Mouse (Mus musculus) G1E-ER4 (cell line): ENCODE results near the gene Gm6169. TPM values are rescaled to one million over a fixed set of nuclear protein-coding genes. Genes with fewer than 3 reads are reported as not detected.

Source experiments
- GATA1 ChIP-seq: IDR thresholded peaks from one replicate; pipeline ENCODE4 v1.8.0; 2012; ENCODE audit warnings: low read length, inconsistent platforms
- polyA plus RNA-seq: library from polyadenylated mRNA; stranded (reverse); fragments of >175 nt; gene quantifications from 2 replicates; pipeline ENCODE4 v1.2.3, GENCODE M21; 2012

Gm6169 gene
- polyA plus RNA-seq, 1 experiment = not detected

DNA sequence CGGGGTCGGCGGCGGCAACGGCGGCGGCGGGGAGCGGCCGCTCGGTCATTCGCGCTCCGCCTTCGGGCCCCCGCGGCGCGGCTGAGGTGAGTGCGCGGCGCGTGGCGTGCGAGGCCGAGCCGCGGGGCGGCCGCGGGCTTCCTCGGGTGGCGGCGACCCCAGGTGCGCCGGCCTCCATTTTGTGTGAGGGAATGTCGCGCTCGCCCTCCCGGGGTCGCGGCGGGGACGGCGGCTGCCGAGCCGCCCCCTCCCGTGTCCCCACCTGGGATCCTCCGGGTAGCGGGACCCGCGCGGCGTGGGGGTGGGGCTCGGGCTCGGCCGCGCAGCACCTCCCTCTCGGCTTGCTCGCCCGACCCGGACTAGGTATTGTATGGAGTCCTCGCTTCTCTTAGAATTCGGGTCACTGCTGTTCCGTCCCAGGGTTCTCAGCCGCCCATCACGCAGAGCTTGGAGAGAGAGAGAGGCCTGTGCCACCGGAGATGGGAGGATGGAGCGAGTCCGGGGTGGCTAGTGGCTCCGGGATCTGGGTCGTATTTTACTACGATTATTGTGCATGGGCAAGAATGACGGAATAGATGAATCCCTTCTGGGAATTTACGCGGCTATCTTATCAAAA is 27.3 kb downstream of the Gm6169 start:
- TF ChIP-seq GATA1 = no peak

DNA sequence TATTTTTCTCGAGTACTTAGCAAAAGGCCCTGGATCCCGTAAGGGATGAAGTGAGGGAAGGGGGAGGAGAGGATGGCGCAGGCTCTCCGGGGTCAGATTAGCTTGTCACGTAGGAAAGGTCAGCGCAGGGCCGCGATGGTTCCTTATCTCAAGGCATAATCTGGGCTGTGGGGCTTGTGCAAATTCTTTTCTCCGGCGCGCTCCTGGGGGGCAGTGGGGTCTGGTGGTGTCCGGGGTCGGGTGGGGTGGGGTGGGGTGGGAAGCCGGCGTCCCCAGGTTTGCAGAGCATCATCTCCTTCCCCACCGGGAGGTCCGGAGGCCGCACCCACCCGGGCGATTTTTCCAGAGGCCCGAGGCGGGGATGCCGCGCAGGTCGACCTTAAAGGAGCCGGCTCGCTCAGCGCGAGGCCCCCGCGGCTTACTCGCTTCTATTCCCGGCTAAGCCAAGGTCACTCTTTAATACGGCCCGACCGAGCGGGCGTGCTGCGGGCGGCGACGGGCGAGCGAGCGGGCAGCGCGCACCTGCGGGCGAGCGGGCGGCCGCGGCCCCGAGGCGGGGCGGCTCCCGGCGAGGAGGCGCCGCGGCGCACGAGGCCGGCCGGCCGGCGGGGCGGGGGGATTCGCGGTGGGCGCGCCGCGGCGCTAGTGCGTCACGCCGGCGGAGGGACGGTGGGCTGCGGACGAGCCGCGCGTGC is 28.0 kb downstream of the Gm6169 start:
- TF ChIP-seq GATA1 = no peak

DNA sequence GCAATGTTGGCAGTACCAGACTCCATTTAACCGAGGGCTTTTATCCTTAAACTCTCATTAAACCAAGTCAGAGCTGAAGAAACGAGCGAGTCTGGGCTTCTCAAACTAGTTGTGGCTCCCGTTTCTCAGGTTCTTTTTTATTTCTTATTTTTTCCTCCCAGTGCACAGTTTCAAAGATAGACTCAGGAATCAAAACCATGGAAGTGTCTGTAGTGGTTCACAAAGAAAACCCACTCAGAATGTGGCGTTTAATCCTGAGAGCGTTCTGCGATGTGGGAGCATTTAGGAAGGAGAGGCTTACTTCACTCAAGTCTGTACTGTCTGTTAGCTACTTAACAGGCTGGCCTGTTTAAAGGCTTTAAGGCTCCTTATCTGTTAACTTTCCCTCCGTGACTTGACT is 30.9 kb downstream of the Gm6169 start:
- no peak for TF ChIP-seq GATA1

DNA sequence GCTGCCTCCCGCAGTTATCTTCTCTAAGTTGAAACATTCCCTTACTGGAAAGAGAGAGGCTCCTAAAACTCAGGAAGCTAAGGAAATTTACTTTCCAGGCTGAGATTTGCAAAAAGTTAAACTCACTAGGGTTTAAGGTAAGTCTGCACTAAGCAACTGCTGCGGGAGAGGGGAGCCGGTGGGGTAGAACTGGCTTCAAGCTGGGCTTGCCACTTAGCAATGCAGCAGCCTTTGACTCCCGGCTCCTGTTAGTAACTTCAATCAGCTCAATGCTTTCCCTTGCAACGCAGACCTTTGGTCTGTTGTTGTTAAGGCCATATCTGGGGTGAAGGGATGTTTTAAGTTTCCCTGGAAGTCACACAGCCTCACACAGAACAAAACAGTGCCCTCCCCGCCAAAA is 31.3 kb downstream of the Gm6169 start:
- TF ChIP-seq GATA1 = no peak

DNA sequence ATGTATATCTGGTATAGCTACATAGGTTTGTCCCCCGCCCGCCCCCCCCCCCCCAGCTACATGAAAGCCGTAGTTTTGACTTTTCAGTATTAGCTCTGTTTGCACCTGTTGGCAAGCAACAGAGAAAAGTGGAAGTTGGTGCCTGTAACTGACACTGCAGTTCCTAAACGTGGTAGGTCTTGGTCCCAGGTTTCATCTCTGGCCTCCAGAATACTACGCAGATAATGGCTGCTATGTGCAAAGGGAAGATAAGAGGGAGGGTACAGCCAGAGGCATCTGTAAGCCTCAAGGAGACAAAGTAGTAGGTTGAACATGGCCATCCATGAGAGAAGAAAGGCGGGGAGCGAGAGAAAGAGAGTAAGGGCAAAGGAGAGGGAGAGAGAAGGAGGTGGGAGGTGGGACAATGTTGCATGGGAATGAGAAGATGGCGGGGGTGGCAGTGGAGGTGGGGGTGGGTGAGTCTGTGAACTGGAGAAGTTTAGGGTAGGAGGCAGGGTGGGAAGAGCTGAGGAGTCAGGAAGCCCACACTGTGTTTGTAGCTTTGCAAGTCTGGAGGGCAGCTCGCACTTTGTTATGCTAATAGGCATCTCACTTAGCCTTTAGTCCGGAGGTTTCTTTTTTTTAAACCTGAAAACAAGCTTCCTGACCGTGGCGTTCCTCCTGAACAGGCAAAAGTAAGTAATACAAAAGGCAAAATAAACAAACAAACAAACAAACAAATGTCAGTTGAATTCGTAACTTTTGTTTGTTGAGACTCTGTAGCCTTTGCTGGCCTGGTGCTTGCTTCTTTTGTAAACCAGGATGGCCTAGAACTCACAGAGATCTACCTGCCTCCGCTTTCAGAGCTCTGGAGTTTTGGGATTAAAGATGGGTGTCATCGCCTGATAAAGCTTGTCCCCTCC is 32.1 kb downstream of the Gm6169 start, which contains the start of gene Fam169a:
Gene Fam169a, plus strand, starts transcription at position 638 of the 902 bp plus-strand sequence.
- TF ChIP-seq GATA1 = no peak

DNA sequence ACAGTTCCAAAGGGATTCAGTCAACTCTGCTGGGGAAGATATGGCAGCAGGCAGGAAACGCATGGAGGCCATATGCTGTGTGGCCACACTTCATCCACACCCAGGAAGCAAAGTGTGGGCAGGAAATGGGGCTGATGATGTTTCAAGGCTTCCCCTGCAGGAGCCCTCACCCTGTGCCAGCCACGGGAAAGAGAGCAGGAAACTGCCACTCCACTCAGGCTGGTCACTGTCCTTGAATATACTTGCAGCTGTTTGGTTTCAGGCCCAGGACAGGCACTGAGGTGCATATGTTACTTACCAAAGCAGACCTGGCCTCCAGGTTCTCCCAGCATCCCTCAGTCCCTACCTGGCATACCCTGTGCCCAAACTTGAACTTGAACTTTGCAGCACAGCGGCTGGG is 34.6 kb downstream of the Gm6169 start:
- TF ChIP-seq GATA1 = no peak

DNA sequence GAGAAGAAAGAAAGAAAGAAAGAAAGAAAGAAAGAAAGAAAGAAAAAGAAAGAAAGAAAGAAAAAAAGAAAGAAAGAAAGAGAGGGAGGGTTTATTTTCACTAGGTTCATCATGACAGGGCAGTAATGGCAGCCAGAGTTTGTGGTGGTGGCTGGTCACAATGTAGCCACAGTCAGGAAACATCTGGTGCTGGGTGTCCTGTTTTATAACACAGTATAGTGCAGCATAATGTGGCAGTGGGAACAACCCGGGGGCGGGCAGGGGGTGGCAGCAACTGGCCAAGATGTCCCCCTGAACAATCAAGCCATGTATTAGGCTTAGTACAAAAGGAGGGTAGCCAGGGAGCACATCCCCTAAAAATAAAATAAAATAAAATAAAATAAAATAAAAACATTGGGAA is 35.6 kb downstream of the Gm6169 start:
- TF ChIP-seq GATA1 = no peak

DNA sequence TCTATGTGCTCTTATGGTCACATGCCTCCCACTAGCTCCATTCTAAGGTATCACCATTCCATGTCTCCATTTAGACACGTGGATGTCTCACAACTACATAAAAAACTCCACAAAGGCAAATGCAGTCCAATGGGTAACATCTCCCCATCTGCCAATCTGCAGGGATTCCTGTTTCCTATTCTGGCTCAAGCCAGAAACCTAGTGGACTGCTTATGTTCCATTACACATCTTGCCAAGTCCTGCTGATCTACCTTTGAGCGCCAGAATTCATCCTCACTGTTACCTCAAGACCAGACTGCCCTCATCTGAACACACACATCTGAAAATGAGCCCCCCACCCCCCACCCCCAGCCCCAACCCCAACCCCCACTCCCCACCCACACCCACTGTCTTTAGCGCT is 36.9 kb downstream of the Gm6169 start:
- TF ChIP-seq GATA1 = no peak

DNA sequence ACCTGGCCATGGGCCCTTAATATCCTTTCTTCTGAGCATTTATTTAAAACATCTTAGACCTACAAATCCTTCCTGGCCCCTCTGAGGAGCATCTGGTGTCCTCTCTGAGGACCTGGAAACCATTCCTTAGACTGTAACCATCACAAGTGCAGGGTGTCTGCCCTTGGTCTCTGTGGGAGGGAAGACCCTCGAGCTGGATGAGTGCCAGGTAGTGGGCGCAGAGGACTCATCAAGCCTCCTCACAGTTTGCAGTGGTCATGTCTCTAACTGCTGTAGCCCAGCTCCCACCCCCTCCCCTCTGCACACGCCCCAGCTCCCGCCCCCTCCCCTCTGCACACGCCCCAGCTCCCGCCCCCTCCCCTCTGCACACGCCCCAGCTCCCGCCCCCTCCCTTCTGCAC is 38.7 kb downstream of the Gm6169 start:
- TF ChIP-seq GATA1 = no peak

DNA sequence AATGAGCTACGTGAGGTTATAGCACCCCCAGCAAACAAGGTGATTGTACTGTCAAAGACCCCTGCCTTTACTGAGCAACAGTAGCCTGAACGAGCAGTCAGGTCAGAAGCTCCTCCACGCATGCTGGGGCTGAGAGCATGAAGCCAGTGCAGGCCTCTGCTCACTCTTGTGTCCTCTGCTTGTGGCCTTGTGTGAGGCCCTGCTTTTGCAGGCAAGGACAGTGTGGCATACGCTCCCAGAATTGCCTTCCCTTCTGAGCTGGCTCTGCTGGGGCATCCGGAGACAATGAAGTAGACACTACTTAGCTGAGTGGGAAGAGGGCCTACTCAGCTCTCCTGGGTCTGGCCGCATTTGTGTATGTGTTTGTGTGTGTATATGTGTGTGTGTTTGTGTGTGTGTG is 39.3 kb downstream of the Gm6169 start:
- TF ChIP-seq GATA1 = no peak

DNA sequence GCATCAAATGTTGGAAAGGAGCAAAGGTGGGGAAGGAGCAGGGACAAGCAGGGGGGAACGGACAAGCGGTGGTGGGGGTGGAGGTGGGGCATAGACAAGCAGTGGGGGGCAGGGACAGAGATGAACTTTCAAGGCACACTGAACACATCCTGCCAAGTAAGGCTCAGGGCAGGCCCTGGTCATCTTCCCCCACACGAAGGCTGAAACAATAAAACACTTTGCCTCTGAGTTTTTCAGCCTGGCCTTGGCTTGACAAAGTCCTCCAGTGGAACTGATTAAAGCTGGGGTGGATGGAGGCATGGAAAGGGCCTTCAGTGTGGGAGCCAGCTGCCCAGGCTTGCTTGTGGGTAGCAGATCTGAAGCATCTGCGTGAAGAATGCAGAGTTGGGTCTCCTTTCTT is 41.2 kb downstream of the Gm6169 start:
- no peak for TF ChIP-seq GATA1

DNA sequence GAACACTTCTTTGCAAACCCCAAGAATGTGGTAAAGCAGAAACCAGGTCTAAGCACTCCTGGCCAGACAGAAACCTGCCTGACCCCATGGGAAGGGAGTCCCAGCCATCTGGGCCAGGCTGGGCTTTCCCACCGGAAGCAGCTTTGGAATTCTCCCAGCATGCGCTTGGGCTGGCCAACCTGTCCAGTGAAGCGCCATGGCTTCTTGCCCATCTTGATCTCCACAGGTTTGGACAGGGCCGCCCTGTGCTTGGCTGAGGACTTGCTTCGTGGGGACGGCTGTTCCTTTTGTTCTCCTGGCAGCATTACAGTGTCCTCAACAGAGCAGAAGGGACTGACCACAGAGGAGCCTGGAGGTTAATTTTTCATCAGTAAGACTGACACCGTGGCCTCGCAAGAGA is 45.2 kb downstream of the Gm6169 start:
- TF ChIP-seq GATA1 = no peak

DNA sequence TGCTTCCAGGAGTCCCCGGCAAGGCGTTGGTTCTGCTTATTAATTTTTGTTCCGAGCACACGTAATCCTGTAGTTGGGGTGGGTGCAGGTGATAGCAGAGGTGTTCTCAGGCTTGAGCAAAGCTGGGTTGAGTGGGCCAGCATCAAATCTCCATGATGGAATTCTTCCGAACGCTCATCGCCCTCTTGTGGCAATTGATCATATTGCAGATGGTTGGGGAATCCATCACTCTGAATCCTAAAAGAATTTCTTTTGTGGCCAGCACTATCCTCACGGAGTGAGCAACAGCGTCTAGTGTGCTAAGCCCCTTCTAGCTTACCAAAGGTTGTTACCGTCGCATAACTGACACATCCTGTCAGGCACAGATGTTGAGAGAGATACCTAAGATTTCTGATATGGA is 46.4 kb downstream of the Gm6169 start:
- TF ChIP-seq GATA1 = no peak

DNA sequence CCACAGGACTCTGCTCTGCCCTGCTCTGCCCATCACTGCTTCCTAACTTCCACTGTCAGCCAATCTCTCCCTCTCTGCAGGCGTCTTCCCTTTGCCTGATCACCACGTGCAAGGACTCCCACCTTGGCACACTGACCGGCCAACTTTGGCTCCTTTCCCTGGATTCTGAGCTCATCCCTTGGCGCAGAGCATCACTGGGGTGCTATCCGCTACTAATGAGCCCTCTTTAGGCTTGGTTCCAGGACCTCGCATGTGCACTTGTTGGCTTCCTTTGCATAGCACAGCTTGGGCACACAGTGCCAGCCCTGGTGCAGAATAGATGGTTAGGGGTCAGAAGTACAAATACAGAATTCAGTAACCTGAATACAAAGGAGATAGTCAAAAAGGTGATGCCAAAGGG is 47.9 kb downstream of the Gm6169 start:
- no peak for TF ChIP-seq GATA1

Other genes with a start within 250 kb of the Gm6169 start
- gene Gcnt4, start 174.5 kb downstream of the Gm6169 start, polyA plus RNA-seq = not detected in 2 replicates
- gene 1700029F12Rik, start 64.9 kb downstream of the Gm6169 start, polyA plus RNA-seq = not detected in 2 replicates
- gene Fam169a, start 32.0 kb downstream of the Gm6169 start, polyA plus RNA-seq = not detected in 2 replicates
- 22.6 and 24.6 TPM in 2 replicates for gene Gfm2, start 38.7 kb upstream of the Gm6169 start, polyA plus RNA-seq
- 10.0 and 10.1 TPM in 2 replicates for gene Nsa2, start 38.7 kb upstream of the Gm6169 start, polyA plus RNA-seq
- gene Hexb, start 99.1 kb upstream of the Gm6169 start, polyA plus RNA-seq = 10.9 and 11.6 TPM in 2 replicates
- not detected in 2 replicates for gene Enc1, start 141.9 kb upstream of the Gm6169 start, polyA plus RNA-seq